Mouse (Mus musculus) CH12.LX (cell line): ENCODE measurements around the gene C1rl. TPM values are rescaled to one million over a fixed set of nuclear protein-coding genes. Genes with fewer than 3 reads are reported as not detected.
"Not testable (repeated sequence)": the region's sequence is repeated elsewhere in the genome, so short reads cannot be mapped to it uniquely, and the experiment has no call there.

Experiments used
- DNase-seq: peaks from one replicate; pipeline ENCODE4 v3.0.0-alpha.2; 2013; ENCODE audit errors: extremely low read depth
- H3K27ac ChIP-seq: 2 replicates; pipeline ENCODE4 v1.5.1; 2012; ENCODE audit warnings: low read depth, mild to moderate bottlenecking, control low read depth, moderate library complexity; ENCODE audit not compliant: insufficient read depth
- H3K27me3 ChIP-seq: replicated peaks from 2 replicates; pipeline ENCODE3; 2012; ENCODE audit warnings: inconsistent platforms
- H3K36me3 ChIP-seq, 2 experiments: replicated peaks in 1 of 2; 2 replicates each; pipeline versions ENCODE3 to v1.6.1; 2012; ENCODE audit warnings: inconsistent platforms in 1 of 2, low read length in 1 of 2, mild to moderate bottlenecking in 1 of 2, mixed read lengths in 1 of 2, moderate library complexity in 1 of 2; ENCODE audit not compliant: control insufficient read depth in 1 of 2, insufficient read depth in 1 of 2
- H3K4me1 ChIP-seq, 2 experiments: 2 replicates each; pipeline ENCODE4 v1.6.1; 2012; ENCODE audit warnings: inconsistent platforms in 1 of 2, moderate library complexity in 1 of 2; ENCODE audit not compliant: insufficient read depth in 2 of 2, control insufficient read depth in 1 of 2
- H3K4me2 ChIP-seq: 2 replicates; pipeline ENCODE4 v1.6.1; 2012; ENCODE audit warnings: low read depth, mild to moderate bottlenecking, control low read depth; ENCODE audit not compliant: poor library complexity, insufficient read depth, severe bottlenecking
- H3K4me3 ChIP-seq, 3 experiments: fragments of 150-350 bp in 1 of 3; sonication (generic) in 1 of 3; replicated peaks in 1 of 3; 2 replicates each; pipeline versions ENCODE3 to v1.5.1; 2011 to 2012; ENCODE audit warnings: low read depth in 2 of 3, low read length in 2 of 3, mild to moderate bottlenecking in 2 of 3, moderate library complexity in 2 of 3, control low read depth in 1 of 3, improper control_type of control experiment in 1 of 3, inconsistent platforms in 1 of 3, mixed read lengths in 1 of 3; ENCODE audit not compliant: poor library complexity in 1 of 3
- H3K79me2 ChIP-seq: replicated peaks from 2 replicates; pipeline ENCODE4 v1.6.1; 2012; ENCODE audit warnings: mild to moderate bottlenecking, moderate library complexity; ENCODE audit not compliant: control insufficient read depth, poor library complexity, insufficient read depth, severe bottlenecking; ENCODE audit errors: extremely low read depth
- H3K9ac ChIP-seq: 2 replicates; pipeline ENCODE4 v1.6.1; 2012; ENCODE audit warnings: low read depth, mild to moderate bottlenecking, control low read depth, moderate library complexity; ENCODE audit not compliant: insufficient read depth
- H3K9me3 ChIP-seq: replicated peaks from 2 replicates; pipeline ENCODE3; 2012; ENCODE audit warnings: low read length, inconsistent platforms, mixed read lengths
- BHLHE40 ChIP-seq: IDR thresholded peaks from 2 replicates; pipeline ENCODE4 v1.6.1; 2011; ENCODE audit warnings: mild to moderate bottlenecking, low read depth, low read length, improper control_type of control experiment
- CHD1 ChIP-seq: IDR thresholded peaks from 2 replicates; pipeline ENCODE4 v1.6.1; 2012; ENCODE audit warnings: low read depth, low read length, improper control_type of control experiment, inconsistent platforms
- CHD2 ChIP-seq: IDR thresholded peaks from 2 replicates; pipeline ENCODE4 v1.6.1; 2011; ENCODE audit warnings: low read length, improper control_type of control experiment
- CTCF ChIP-seq, 2 experiments: IDR thresholded peaks in 1 of 2; conservative IDR thresholded peaks in 1 of 2; 2 replicates each; pipeline ENCODE4 v1.5.1; 2011 to 2012; ENCODE audit warnings: low read depth in 2 of 2, low read length in 2 of 2, improper control_type of control experiment in 1 of 2, inconsistent platforms in 1 of 2, mild to moderate bottlenecking in 1 of 2, moderate library complexity in 1 of 2
- E2F4 ChIP-seq: IDR thresholded peaks from 2 replicates; pipeline ENCODE4 v1.6.1; 2011; ENCODE audit warnings: low read depth, low read length, improper control_type of control experiment; ENCODE audit not compliant: insufficient replicate concordance
- EP300 ChIP-seq: IDR thresholded peaks from 2 replicates; pipeline ENCODE4 v1.6.1; 2011; ENCODE audit warnings: low read length, improper control_type of control experiment
- ETS1 ChIP-seq: conservative IDR thresholded peaks from 2 replicates; pipeline ENCODE4 v1.6.1; 2012; ENCODE audit warnings: low read depth, mild to moderate bottlenecking, inconsistent platforms, low read length, improper control_type of control experiment, moderate library complexity
- GABPA ChIP-seq: IDR thresholded peaks from 2 replicates; pipeline ENCODE4 v1.6.1; 2012; ENCODE audit warnings: low read depth, low read length, improper control_type of control experiment, inconsistent platforms; ENCODE audit not compliant: insufficient replicate concordance
- JUND ChIP-seq: conservative IDR thresholded peaks from 2 replicates; pipeline ENCODE4 v1.6.1; 2011; ENCODE audit warnings: low read depth, low read length, improper control_type of control experiment
- KAT2A ChIP-seq: IDR thresholded peaks from 2 replicates; pipeline ENCODE4 v1.6.1; 2012; ENCODE audit warnings: low read length, improper control_type of control experiment, inconsistent platforms; ENCODE audit not compliant: insufficient replicate concordance
- MAX ChIP-seq: IDR thresholded peaks from 2 replicates; pipeline ENCODE4 v1.6.1; 2011; ENCODE audit warnings: low read length, improper control_type of control experiment
- MEF2A ChIP-seq: IDR thresholded peaks from 2 replicates; pipeline ENCODE4 v1.6.1; 2014; ENCODE audit warnings: low read depth, mild to moderate bottlenecking, inconsistent platforms, low read length, improper control_type of control experiment, borderline replicate concordance
- MXI1 ChIP-seq: IDR thresholded peaks from 2 replicates; pipeline ENCODE4 v1.6.1; 2011; ENCODE audit warnings: mild to moderate bottlenecking, low read depth, low read length, improper control_type of control experiment
- MYC ChIP-seq: IDR thresholded peaks from 2 replicates; pipeline ENCODE4 v1.6.1; 2011; ENCODE audit warnings: low read depth, mild to moderate bottlenecking, improper control_type of control experiment, low read length
- NELFE ChIP-seq: IDR thresholded peaks from 2 replicates; pipeline ENCODE4 v1.6.1; 2011; ENCODE audit warnings: low read depth, low read length, improper control_type of control experiment
- POLR2AphosphoS2 ChIP-seq: IDR thresholded peaks from 2 replicates; pipeline ENCODE4 v1.6.1; 2011; ENCODE audit warnings: low read depth, low read length, improper control_type of control experiment
- RAD21 ChIP-seq: IDR thresholded peaks from 2 replicates; pipeline ENCODE4 v1.6.1; 2011; ENCODE audit warnings: low read depth, mild to moderate bottlenecking, low read length, improper control_type of control experiment, moderate library complexity
- SMC3 ChIP-seq: IDR thresholded peaks from 2 replicates; pipeline ENCODE4 v1.6.1; 2011; ENCODE audit warnings: low read depth, low read length, improper control_type of control experiment
- TBP ChIP-seq: conservative IDR thresholded peaks from 2 replicates; pipeline ENCODE4 v1.6.1; 2011; ENCODE audit warnings: low read depth, low read length, improper control_type of control experiment
- UBTF ChIP-seq: IDR thresholded peaks from 2 replicates; pipeline ENCODE4 v1.6.1; 2012; ENCODE audit warnings: low read depth, mild to moderate bottlenecking, inconsistent platforms, low read length, improper control_type of control experiment, moderate library complexity
- ZMIZ1 ChIP-seq: IDR thresholded peaks from 2 replicates; pipeline ENCODE4 v1.6.1; 2012; ENCODE audit warnings: low read depth, mild to moderate bottlenecking, inconsistent platforms, low read length, improper control_type of control experiment
- dilution Hi-C: fragments of 300-500 bp; cut with MboI; formaldehyde crosslinking; loops from 2 replicates; pipeline ENCODE4 v1.14.3; 2020; ENCODE audit warnings: low sequenced_read_pairs; ENCODE audit not compliant: extremely low pct_unique_long_range_greater_than_20kb, extremely low pct_ligation_motif_present
- in situ Hi-C: fragments of 300-500 bp; cut with MboI; formaldehyde crosslinking; loops from 3 replicates; pipeline ENCODE4 v1.14.3; 2019; ENCODE audit warnings: low sequenced_read_pairs, low pct_ligation_motif_present, low pct_unique_long_range_greater_than_20kb, mixed read lengths
- polyA plus RNA-seq: library from polyadenylated mRNA; unstranded; fragments of >175 nt; gene quantifications from 2 replicates; pipeline ENCODE4 v1.2.1, GENCODE M21; 2012; ENCODE audit warnings: low read depth; ENCODE audit not compliant: insufficient read length
- total RNA-seq, 2 experiments: library from RNA; depleted of rRNA; stranded (reverse); fragments of 300-350 nt in 1 of 2; fragments of >200 nt in 1 of 2; gene quantifications; 2 replicates each; pipeline ENCODE4 v1.2.3; 2012 to 2014

The C1rl gene
- total and polyA plus RNA-seq, 3 experiments: 0.59 to 2.4 (median 1.2) TPM

DNA sequence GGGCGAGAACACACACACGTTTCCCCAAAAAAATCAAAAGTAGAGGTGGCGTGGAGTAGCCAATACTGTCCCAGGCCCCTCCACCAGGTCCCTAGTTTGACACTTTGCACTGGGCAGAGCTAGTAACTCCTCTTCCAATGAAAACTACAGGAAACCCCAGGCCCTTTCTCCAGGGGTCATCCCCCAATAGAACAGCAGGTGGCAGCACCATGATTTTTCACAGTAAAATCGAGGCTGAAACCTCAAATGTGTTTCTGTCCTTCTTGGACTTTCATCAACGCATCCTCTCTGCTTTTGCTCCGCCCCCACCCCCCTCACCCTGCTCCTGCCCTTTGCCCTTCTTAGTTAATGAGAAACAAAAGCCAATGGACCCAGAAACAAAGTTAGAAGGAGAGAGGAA lies 11.3 kb upstream of the C1rl start:
- Histone ChIP-seq H3K9ac (0 out of 2 replicates have a peak overlapping the region, but pooled peaks have one; percentile 34), H3K36me3 (no peaks in the 10 kb centered on the region), H3K27me3 (peaks cover 13% of the 10 kb centered on the region), H3K79me2 (no peaks in the 10 kb centered on the region), H3K4me1 (peaks cover 15 to 41% of the 10 kb centered on the region in 2 experiments), H3K9me3 (no peaks in the 10 kb centered on the region), H3K27ac (no peak overlapping the region), H3K4me2 (peak overlapping the region; percentile 40; the same call in 1 of the 2 replicates), H3K4me3 (no peak overlapping the region)
- DNase-seq: peak; percentile 67
- in situ Hi-C loops (no loop called here), dilution Hi-C loops (no loop called here)
- TF ChIP-seq ZMIZ1 (no peak), BHLHE40 (no peak), POLR2AphosphoS2 (no peak), GABPA (no peak), CTCF (conservative IDR thresholded peaks at IDR 0.05 in 1 of 2, IDR thresholded peaks at IDR 0.05 in 1 of 2; ENCODE audit: low read depth in 2 of 2, low read length in 2 of 2) (peak; percentile 49 to 81), RAD21 (peak; percentile 41), SMC3 (peak; percentile 67), CHD2 (no peak), EP300 (no peak), KAT2A (no peak), MXI1 (no peak), JUND (no peak), ETS1 (no peak), MAX (no peak), NELFE (no peak), MYC (peak; percentile 50; the same call in 1 of the 2 replicates), MEF2A (no peak), CHD1 (no peak), TBP (no peak), E2F4 (no peak), UBTF (no peak)

DNA sequence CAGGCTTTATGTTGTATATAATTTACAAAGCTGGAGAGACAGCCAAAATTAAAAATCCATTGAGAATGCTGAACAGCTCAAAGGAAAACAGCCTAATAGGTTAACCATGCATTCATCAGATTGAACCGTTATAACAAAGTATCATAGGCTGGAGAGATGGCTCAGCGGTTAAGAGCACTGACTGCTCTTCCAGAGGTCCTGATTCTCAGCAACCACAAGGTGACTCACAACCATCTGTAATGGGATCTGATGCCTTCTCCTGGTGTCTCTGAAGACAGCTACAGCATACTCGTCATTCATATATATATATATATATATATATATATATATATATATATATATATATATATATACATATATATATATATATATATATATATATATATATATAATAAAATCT lies 9.1 kb upstream of the C1rl start:
- H3K36me3 ChIP-seq, H3K79me2 ChIP-seq, H3K27me3 ChIP-seq, H3K9me3 ChIP-seq, dilution Hi-C loops, H3K27ac ChIP-seq, in situ Hi-C loops, H3K4me3 ChIP-seq, H3K9ac ChIP-seq, DNase-seq, H3K4me2 ChIP-seq: not testable (repeated sequence)
- H3K4me1 ChIP-seq: peaks cover 8 to 26% of the 10 kb centered on the region in 2 experiments
